Mouse (Mus musculus) megakaryocyte-erythroid progenitor cell, adult 5 weeks (primary cell): ENCODE results near the gene Rtl8c. TPM values are rescaled to one million over a fixed set of nuclear protein-coding genes. Genes with fewer than 3 reads are reported as not detected.

Experiments used
- polyA plus RNA-seq: library from polyadenylated mRNA; stranded (reverse); fragments of >175 nt; gene quantifications from 2 replicates; pipeline ENCODE4 v1.2.3, GENCODE M21; 2012

Rtl8c gene
- 0.68 and 0.74 TPM in 2 replicates for polyA plus RNA-seq

GRCm38 (mm10) chrX:53607242-53608121 is at the start of gene Rtl8c:
TSS of gene Rtl8c (plus strand) at chrX:53608032.

GRCm38 (mm10) chrX:53608879-53609278 is 1.0 kb downstream of the Rtl8c start, which contains the start of gene Gm14597:
TSS of gene Gm14597 (minus strand) at chrX:53608979.

GRCm38 (mm10) chrX:53642980-53643961 is 35.4 kb downstream of the Rtl8c start, which contains the start of gene Rtl8a:
TSS of gene Rtl8a (minus strand) at chrX:53643682.

Other genes starting within 250 kb of the Rtl8c start
- 0.35 and 0.56 TPM in 2 replicates for gene Mospd1, start 237.5 kb upstream of the Rtl8c start, polyA plus RNA-seq
- not detected in 2 replicates for gene Etd, start 173.1 kb upstream of the Rtl8c start, polyA plus RNA-seq
- not detected in 2 replicates for gene Gm14597, start 947 bp downstream of the Rtl8c start, polyA plus RNA-seq
- gene Rtl8a, start 35.6 kb downstream of the Rtl8c start, polyA plus RNA-seq = 23.3 and 33.9 TPM in 2 replicates
- 52.1 and 54.0 TPM in 2 replicates for gene Rtl8b, start 62.4 kb downstream of the Rtl8c start, polyA plus RNA-seq
- gene 4930502E18Rik, start 116.8 kb downstream of the Rtl8c start, polyA plus RNA-seq = not detected in 2 replicates
- not detected in 2 replicates for gene 1700013H16Rik, start 149.8 kb downstream of the Rtl8c start, polyA plus RNA-seq
- not detected in 2 replicates for gene Zfp36l3, start 168.4 kb downstream of the Rtl8c start, polyA plus RNA-seq
- 0.11 and 0.35 TPM in 2 replicates for gene Xlr, start 189.7 kb downstream of the Rtl8c start, polyA plus RNA-seq